Mouse (Mus musculus): ENCODE results near the gene Wnt9a. TPM values are rescaled to one million over a fixed set of nuclear protein-coding genes. Genes with fewer than 3 reads are reported as not detected.
A peak's percentile ranks its signal among the peaks of the same experiment; 100 is the strongest.

The Wnt9a gene
- polyA plus RNA-seq, 1 experiment from 2014 or later: 10.5 TPM

DNA sequence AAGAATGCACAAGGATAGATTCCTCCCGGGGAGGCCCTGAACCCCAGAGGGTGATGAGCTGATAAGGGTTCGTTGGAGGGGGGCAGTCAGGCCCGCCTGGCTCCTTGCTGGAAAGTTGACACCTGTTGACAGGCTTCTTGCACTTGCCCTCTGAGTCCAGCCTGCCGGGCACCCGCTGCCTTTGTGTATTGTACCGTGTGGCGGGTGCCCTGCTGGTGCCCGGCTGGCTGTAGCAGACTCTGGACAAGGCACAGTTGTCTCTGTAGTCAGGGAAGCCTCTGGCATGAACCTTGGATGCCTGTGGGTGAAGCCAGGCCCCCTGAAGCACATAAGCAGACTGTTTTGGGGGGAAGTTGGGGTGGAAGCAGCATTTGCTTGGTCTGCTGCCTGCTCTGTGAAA lies 5.8 kb downstream of the Wnt9a start:
- H3K27me3 ChIP-seq (replicated peaks; ENCODE audit: insufficient read depth, low read length): peaks cover 8% of the 10 kb centered on the region; the same call in 1 of the 2 replicates
- 33% methylated on average over 8 of the region's 8 CpGs for WGBS
- H3K4me2 ChIP-seq (replicated peaks; ENCODE audit: low read depth, low read length): no peak overlapping the region
- H3K9ac ChIP-seq (replicated peaks; ENCODE audit: low read depth): no peak overlapping the region
- DNase-seq (ENCODE audit: low spot score): no peak
- no peak for TF ChIP-seq EP300 (IDR thresholded peaks at IDR 0.05)
- no peak for TF ChIP-seq CTCF (IDR thresholded peaks at IDR 0.05)
- no peaks in the 10 kb centered on the region for H3K36me3 ChIP-seq (ENCODE audit: insufficient read depth, low read length)
- no peak for ATAC-seq
- H3K27ac ChIP-seq (ENCODE audit: low read length): no peak overlapping the region
- no peak overlapping the region for H3K4me3 ChIP-seq (ENCODE audit: low read depth, low read length)
- no peaks in the 10 kb centered on the region for H3K9me3 ChIP-seq (ENCODE audit: low read length)
- H3K4me1 ChIP-seq (ENCODE audit: insufficient read depth, low read depth, low read length): no peaks in the 10 kb centered on the region

DNA sequence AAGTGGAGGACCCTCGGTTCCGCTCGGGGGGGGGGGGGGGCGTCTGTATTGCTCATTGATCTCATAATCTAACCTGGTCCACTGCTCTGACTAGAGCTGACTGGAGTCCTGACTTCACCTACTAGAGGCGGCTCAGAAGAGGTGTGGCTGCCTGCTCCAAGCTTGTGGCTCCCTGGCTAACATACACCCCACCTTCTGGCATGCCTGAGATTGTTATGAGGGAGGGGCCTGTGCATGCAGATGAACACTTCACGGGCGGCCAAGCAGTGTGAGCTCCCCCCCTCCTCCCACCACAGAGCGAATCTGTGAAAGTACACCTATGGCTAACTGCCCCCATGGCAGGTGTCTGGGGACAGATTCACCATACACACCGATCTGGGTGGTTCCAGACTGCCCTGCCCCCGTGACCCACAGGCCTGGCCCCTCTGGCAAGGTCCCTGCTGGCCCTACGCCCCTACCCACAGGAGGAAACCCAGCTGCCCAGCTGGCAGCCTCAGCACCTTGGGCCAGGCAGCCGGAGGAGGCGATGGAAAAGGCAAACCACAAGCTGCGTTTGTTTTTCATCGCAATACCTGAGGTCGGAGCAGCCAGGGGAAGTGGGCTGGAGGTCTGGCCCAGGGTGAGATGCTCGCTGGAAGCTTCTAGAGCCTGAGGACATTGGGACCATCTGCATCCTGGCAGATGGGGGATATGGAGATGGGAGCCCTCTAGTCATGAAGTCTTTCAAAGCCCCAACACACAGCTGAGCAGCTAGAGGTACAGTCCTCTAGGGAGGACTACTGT lies 6.5 kb downstream of the Wnt9a start:
- ATAC-seq: peak; percentile 62

DNA sequence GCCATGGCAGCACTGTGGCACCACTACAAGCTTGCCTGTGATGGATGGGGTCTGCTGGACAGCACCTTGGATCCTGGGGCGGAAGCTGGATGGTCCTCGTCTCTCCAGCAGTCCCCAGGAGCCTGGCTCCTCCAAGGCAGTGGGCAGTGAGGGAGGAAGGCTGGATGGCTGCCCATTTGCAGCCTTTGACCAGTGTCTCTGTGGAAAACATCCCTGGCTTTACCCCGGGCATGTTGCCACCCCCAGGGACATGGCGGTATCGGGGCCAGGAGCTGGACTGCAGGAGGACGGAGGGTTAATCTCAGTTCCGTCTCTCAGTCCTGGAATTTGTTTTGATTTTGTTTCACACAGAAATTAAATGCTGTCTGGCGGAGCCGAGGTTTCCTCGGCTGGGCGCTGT lies 7.2 kb downstream of the Wnt9a start:
- H3K4me3 ChIP-seq (ENCODE audit: low read depth, low read length): no peak overlapping the region
- TF ChIP-seq EP300 (IDR thresholded peaks at IDR 0.05): no peak
- no peak for TF ChIP-seq CTCF (IDR thresholded peaks at IDR 0.05)
- no peak for ATAC-seq
- H3K9ac ChIP-seq (replicated peaks; ENCODE audit: low read depth): no peak overlapping the region
- no peak for DNase-seq (ENCODE audit: low spot score)
- 0 out of 2 replicates have a peak, but pooled peaks cover 3% of the 10 kb centered on the region for H3K27me3 ChIP-seq (replicated peaks; ENCODE audit: insufficient read depth, low read length)
- H3K36me3 ChIP-seq (ENCODE audit: insufficient read depth, low read length): no peaks in the 10 kb centered on the region
- WGBS: 48% methylated on average over 11 of the region's 11 CpGs
- no peak overlapping the region for H3K27ac ChIP-seq (ENCODE audit: low read length)
- no peak overlapping the region for H3K4me2 ChIP-seq (replicated peaks; ENCODE audit: low read depth, low read length)
- no peaks in the 10 kb centered on the region for H3K4me1 ChIP-seq (ENCODE audit: insufficient read depth, low read depth, low read length)
- no peaks in the 10 kb centered on the region for H3K9me3 ChIP-seq (ENCODE audit: low read length)

More for the DNA sequence above, 6.5 kb downstream of the Wnt9a start:
- H3K27ac ChIP-seq (ENCODE audit: low read length): no peak overlapping the region
- no peak overlapping the region for H3K9ac ChIP-seq (replicated peaks; ENCODE audit: low read depth)
- H3K4me3 ChIP-seq (ENCODE audit: low read depth, low read length): no peak overlapping the region
- H3K9me3 ChIP-seq (ENCODE audit: low read length): no peaks in the 10 kb centered on the region
- TF ChIP-seq EP300 (IDR thresholded peaks at IDR 0.05) (no peak), CTCF (IDR thresholded peaks at IDR 0.05) (no peak)
- DNase-seq (ENCODE audit: low spot score): peak; percentile 67
- no peaks in the 10 kb centered on the region for H3K36me3 ChIP-seq (ENCODE audit: insufficient read depth, low read length)
- no peak overlapping the region for H3K4me2 ChIP-seq (replicated peaks; ENCODE audit: low read depth, low read length)
- WGBS: 39% methylated on average over 15 of the region's 17 CpGs
- H3K4me1 ChIP-seq (ENCODE audit: insufficient read depth, low read depth, low read length): no peaks in the 10 kb centered on the region
- peaks cover 5% of the 10 kb centered on the region; the same call in 1 of the 2 replicates for H3K27me3 ChIP-seq (replicated peaks; ENCODE audit: insufficient read depth, low read length)

- no peak overlapping the region for H3K4me2 ChIP-seq (replicated peaks; ENCODE audit: low read depth, low read length)
Observed at GRCm38 (mm10) chr11:59316517-59316916, 9.8 kb downstream of the Wnt9a start.

GRCm38 (mm10) chr11:59322988-59323387 lies 16.3 kb downstream of the Wnt9a start:
- ATAC-seq (no peak), DNase-seq (ENCODE audit: low spot score) (no peak)
- Histone ChIP-seq H3K27me3 (replicated peaks; ENCODE audit: insufficient read depth, low read length) (no peaks in the 10 kb centered on the region), H3K4me1 (ENCODE audit: insufficient read depth, low read depth, low read length) (no peaks in the 10 kb centered on the region), H3K36me3 (ENCODE audit: insufficient read depth, low read length) (no peaks in the 10 kb centered on the region), H3K27ac (ENCODE audit: low read length) (no peak overlapping the region), H3K9ac (replicated peaks; ENCODE audit: low read depth) (no peak overlapping the region), H3K4me3 (ENCODE audit: low read depth, low read length) (no peak overlapping the region), H3K9me3 (ENCODE audit: low read length) (no peaks in the 10 kb centered on the region), H3K4me2 (replicated peaks; ENCODE audit: low read depth, low read length) (no peak overlapping the region)
- no peak for TF ChIP-seq CTCF (IDR thresholded peaks at IDR 0.05)
- 87% methylated on average over 3 of the region's 3 CpGs for WGBS

More at GRCm38 (mm10) chr11:59316517-59316916, 9.8 kb downstream of the Wnt9a start:
- TF ChIP-seq CTCF (IDR thresholded peaks at IDR 0.05) (no peak), EP300 (IDR thresholded peaks at IDR 0.05) (no peak)
- Histone ChIP-seq H3K9ac (replicated peaks; ENCODE audit: low read depth) (no peak overlapping the region), H3K27ac (ENCODE audit: low read length) (no peak overlapping the region), H3K4me3 (ENCODE audit: low read depth, low read length) (no peak overlapping the region), H3K9me3 (ENCODE audit: low read length) (no peaks in the 10 kb centered on the region), H3K27me3 (replicated peaks; ENCODE audit: insufficient read depth, low read length) (no peaks in the 10 kb centered on the region), H3K4me1 (ENCODE audit: insufficient read depth, low read depth, low read length) (no peaks in the 10 kb centered on the region), H3K36me3 (ENCODE audit: insufficient read depth, low read length) (no peaks in the 10 kb centered on the region)
- 72% methylated on average over 6 of the region's 6 CpGs for WGBS
- no peak for DNase-seq (ENCODE audit: low spot score)
- ATAC-seq: no peak

DNA sequence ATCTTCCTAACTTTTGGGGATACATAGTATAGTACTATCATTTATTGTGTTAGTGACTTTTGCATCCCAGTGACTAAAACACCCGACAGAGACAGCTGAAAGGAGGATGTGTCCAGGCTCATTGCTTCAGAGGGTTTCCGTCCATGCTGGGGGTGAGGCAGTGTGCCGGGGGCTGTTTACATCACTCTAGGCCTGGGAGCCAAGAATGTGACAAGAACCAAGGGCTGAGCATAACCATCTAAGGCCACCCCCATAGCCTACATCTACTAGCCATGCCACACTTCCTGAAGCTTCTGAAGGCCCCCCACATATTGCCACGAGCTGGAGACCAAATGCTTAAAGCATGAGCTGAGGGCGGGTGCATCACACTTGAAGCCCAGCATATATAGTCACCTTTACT lies 18.0 kb downstream of the Wnt9a start:
- H3K36me3 ChIP-seq (ENCODE audit: insufficient read depth, low read length): no peaks in the 10 kb centered on the region
- H3K4me2 ChIP-seq (replicated peaks; ENCODE audit: low read depth, low read length): no peak overlapping the region
- no peaks in the 10 kb centered on the region for H3K4me1 ChIP-seq (ENCODE audit: insufficient read depth, low read depth, low read length)
- H3K9me3 ChIP-seq (ENCODE audit: low read length): no peaks in the 10 kb centered on the region
- WGBS: 35% methylated on average over 5 of the region's 5 CpGs
- no peak overlapping the region for H3K9ac ChIP-seq (replicated peaks; ENCODE audit: low read depth)
- no peak overlapping the region for H3K4me3 ChIP-seq (ENCODE audit: low read depth, low read length)
- peak; percentile 72 for ATAC-seq
- DNase-seq (ENCODE audit: low spot score): peak; percentile 65
- H3K27me3 ChIP-seq (replicated peaks; ENCODE audit: insufficient read depth, low read length): no peaks in the 10 kb centered on the region
- H3K27ac ChIP-seq (ENCODE audit: low read length): no peak overlapping the region
- no peak for TF ChIP-seq CTCF (IDR thresholded peaks at IDR 0.05)
- no peak for TF ChIP-seq EP300 (IDR thresholded peaks at IDR 0.05)

Measured in lung, postnatal 0 days (tissue).